14 mouse cellular contexts compared by ENCODE assay signal in the genomic region with DNA sequence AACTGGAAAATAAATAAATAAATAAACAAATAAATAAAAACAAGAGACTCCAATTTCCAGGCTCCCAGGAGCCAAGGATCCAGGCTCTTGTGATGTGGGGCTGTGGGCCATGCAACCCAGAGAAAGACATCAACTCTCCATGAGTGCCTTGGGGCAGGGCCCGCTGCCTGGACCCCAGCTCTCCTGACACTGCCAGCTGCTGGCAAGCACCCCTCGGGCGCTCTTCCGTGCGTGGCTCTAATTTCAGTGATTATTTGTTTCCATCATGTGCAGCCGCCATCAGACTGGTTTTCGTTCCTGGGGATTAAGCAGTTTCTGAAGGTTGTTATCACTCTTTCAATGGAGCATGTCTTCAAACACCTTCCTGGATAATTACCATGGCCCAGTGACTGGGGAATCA.
"Had no signal": no experiment of that assay in that cellular context is flagged by ENCODE, and none has a peak within 500 bp of the region (broad histone marks: within the 10 kb centered on the region; RNA-seq: fewer than 3 reads in every experiment).

No protein-coding gene starts in this region.

- H3K27ac ChIP-seq: kidney, postnatal 0 days; layer of hippocampus, adult 2 months; limb, embryonic 10.5 days; liver, embryonic 15.5 days; stomach, embryonic 15.5 days had no signal

- H3K4me1 ChIP-seq: liver, embryonic 15.5 days; stomach, embryonic 15.5 days had no signal

- H3K9ac ChIP-seq: liver, embryonic 15.5 days; stomach, embryonic 15.5 days had no signal

- H3K27me3 ChIP-seq: liver, embryonic 15.5 days; stomach, embryonic 15.5 days had no signal

- H3K9me3 ChIP-seq: limb, embryonic 10.5 days; liver, embryonic 15.5 days; stomach, embryonic 15.5 days had no signal

- H3K36me3 ChIP-seq: limb, embryonic 10.5 days; liver, embryonic 15.5 days; stomach, embryonic 15.5 days had no signal

- H3K4me2 ChIP-seq: liver, embryonic 11.5 days; liver, embryonic 15.5 days; stomach, embryonic 15.5 days had no signal

- H3K4me3 ChIP-seq: layer of hippocampus, adult 2 months; limb, embryonic 10.5 days; liver, embryonic 15.5 days; stomach, embryonic 15.5 days had no signal

- ATAC-seq: inflammation-experienced regulatory T-cells, adult 6 months; intestine, postnatal 0 days; lung, postnatal 0 days had no signal

- DNase-seq: lung, adult 2 months; lung, postnatal 36 days; right cerebral cortex, postnatal 14 days; thymus, adult 2 months; thymus, postnatal 25 days had no signal
